Mouse (Mus musculus) c-Kit-negative CD71-positive TER-119-positive erythroid progenitor cells, embryonic 14.5 days (primary cell): Measurements from ENCODE around the gene Rbfox3.

Experiments used
- DNase-seq: peaks from one replicate; pipeline ENCODE4 v3.0.0-alpha.2; 2013; ENCODE audit warnings: low read depth, low spot score

Rbfox3 gene

GRCm38 (mm10) chr11:118669820-118670219, 241.6 kb downstream of the Rbfox3 start:
- DNase-seq: no peak

- no peak for DNase-seq
Measured at GRCm38 (mm10) chr11:118668351-118668750, 243.0 kb downstream of the Rbfox3 start.

DNA sequence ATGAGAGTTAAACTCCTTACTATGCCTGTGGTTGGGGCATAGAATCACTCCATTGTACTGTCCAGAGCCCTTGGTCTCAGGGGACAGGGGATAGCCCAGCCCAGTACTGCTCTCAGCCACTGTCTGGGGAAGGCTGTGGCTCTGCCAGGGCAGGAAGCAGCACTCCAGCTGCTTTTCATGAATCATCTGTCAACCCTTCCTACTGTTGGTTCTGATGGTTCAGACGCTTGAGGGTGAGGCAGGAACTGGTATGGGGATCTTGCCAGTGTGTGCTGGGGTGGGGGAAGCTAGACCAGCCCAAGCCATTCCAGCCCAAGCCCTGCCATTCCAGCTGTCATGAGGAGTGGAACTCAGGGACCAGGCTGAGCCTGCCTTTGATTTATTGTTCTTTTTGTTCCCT, 243.5 kb downstream of the Rbfox3 start:
- DNase-seq: no peak

DNA sequence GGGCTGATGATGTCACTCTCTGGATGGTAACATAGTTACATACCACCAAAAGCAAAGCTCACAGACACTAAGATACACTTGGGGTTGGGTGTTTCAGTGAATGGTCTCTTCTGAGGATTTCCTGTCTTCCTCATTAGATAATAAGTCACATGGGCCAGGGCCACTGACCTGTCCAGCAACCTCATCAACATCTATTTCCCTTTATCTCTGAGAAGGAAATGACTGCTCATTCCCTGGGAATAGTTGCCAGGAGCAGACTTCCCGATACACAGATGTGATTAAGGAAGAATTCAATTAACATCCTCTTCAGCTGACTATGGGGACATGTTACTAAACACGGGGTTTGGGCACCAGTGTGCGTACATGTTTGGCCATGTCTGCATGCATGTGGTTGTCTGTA, 245.2 kb downstream of the Rbfox3 start:
- DNase-seq: no peak

GRCm38 (mm10) chr11:118663305-118663704, 248.1 kb downstream of the Rbfox3 start:
- no peak for DNase-seq

GRCm38 (mm10) chr11:118659305-118659704, 252.1 kb downstream of the Rbfox3 start:
- no peak for DNase-seq

GRCm38 (mm10) chr11:118655833-118656232, 255.6 kb downstream of the Rbfox3 start:
- no peak for DNase-seq

DNA sequence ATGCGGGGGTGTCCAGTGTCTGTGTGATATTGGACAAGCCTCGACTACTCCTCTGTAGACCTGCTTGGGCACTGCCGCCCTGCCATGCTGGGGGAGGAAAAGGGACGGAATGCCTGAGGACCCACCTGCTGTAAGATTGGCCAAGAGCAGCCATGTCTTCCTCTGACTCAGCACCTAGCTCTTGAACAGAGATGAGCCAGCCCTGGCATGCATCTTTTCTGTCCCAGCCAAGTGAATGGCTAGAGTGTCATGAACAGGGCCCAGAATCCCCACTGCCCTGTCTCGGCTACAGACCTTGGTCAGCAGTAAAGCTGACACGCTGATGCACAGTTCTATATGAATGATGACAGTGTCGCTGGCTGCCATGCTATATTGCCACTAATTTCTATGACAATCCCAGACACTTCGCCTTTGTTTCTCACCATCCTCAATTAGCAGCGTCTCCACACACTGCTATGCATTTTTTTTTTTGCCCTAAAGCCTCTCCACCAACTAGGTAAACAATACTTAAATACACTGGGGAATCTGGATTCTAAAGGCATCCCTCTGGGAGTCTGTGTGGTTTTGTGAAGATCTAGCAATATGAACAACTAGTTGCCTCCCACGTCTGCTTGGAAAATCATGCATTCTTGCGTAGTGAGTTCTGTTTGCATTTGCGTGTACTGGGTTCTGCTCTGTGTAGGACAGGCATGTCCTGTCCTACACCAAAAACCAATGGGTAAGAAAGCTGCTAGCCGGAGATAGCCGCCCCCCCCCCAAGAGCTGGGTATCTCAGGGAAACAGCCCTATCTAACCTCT, 257.7 kb downstream of the Rbfox3 start:
- DNase-seq: no peak

- no peak for DNase-seq
Measured at GRCm38 (mm10) chr11:118652401-118653240, 258.8 kb downstream of the Rbfox3 start.

DNA sequence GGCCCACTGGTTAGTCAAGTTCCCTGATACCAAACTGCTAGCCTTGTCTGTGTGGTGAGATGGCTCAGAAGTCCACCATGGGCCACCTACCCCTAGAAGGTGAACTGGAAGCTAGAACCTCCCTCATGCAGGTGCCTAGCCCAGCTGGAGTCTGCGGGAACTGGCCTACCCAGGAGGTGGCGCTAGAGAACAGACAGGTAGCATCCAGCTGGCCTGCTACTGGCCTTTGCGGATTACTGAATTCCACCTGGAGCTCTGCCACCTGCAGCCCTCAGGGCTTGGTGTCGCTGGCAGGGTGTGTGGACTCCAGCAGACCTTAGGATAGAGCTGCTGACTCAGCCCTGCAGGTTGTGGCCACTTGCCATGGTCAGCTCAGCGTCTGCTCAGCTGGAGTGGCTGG, 263.0 kb downstream of the Rbfox3 start:
- no peak for DNase-seq

- DNase-seq: no peak
Measured at GRCm38 (mm10) chr11:118646864-118647263, 264.5 kb downstream of the Rbfox3 start.

DNA sequence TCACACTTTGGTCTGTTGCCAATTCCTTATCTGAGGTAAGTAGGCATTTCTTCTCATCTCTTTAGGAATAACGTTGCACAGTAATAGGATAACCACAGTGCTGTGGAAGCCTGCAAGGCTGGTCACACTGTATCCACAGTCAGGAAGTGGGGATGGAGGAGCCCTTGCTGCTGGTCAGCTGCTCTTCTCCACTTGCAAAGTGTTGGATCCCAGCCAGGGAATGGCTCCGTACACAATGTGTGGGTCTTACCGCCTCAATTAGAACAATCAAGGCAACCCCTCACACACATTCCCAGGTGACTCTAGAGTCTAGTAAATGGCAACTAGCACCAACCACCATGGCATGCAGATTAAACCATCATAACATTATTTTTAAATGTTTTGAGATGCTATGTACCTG, 266.2 kb downstream of the Rbfox3 start:
- no peak for DNase-seq

GRCm38 (mm10) chr11:118640706-118641105, 270.7 kb downstream of the Rbfox3 start:
- DNase-seq: no peak

- DNase-seq: no peak
Measured at GRCm38 (mm10) chr11:118637718-118638117, 273.7 kb downstream of the Rbfox3 start.

DNA sequence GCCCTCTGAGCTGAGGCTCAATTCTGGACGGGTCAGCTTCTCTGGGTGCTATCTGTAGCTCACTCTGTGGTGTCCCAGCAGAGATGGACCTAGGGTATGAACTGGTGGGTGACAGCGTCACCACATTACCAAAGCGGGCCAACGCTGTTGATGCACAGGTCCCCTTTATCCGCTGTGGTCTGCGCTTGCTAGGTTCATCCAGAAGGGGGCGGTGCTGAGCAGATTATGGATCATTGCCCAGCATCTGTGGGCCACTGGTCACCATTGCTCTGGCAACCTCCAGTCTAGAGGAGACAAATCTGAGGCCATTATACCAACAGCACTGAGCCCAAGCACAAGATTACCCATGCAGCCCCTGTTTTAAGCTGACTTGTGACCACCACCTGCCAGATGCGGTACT, 276.8 kb downstream of the Rbfox3 start:
- no peak for DNase-seq

DNA sequence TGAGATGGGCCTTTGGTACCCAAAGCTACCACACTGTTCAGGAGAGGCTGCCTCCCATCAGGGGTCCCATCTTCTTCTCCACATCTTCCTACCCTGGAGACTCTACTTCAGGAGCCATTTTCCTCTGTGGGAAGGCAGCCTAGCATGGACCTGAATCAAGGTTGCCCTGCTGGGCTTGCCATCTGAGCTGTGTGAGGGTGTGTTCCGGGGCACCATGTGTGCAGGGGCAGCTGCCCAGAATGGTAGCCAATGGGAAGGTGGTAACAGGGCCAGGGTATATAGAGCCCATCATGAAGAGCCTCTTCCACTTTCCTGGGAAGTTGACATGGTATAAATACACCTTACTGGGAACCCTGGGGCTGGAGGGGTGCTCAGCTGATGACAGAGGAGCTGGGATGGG, 281.7 kb downstream of the Rbfox3 start:
- DNase-seq: no peak

GRCm38 (mm10) chr11:118627541-118627940, 283.9 kb downstream of the Rbfox3 start:
- no peak for DNase-seq

- DNase-seq: no peak
Measured at GRCm38 (mm10) chr11:118620869-118621268, 290.5 kb downstream of the Rbfox3 start.

- no peak for DNase-seq
Measured at GRCm38 (mm10) chr11:118614126-118614525, 297.3 kb downstream of the Rbfox3 start.

DNA sequence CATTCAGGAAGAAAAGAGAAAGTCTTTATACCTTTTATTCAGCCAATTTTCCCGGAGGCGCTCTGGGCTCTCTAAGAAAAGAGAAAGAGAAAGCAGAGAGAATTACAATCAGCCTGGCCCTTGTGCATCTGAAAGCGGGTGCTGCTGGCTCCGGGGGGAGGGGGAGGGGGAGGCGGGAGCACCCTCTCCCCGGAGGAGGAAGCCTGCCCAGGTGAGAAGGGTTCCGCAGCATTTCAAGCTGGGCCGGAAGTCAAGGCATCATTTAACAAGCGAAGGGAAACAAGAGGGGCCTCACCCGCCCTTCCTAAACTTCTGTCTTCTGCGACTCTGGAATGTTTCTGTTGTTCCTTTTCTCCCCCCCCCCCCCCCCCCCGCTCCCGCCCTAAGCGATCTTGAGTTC, 301.3 kb downstream of the Rbfox3 start:
- DNase-seq: no peak

GRCm38 (mm10) chr11:118609236-118610000, 302.0 kb downstream of the Rbfox3 start:
- DNase-seq: no peak

DNA sequence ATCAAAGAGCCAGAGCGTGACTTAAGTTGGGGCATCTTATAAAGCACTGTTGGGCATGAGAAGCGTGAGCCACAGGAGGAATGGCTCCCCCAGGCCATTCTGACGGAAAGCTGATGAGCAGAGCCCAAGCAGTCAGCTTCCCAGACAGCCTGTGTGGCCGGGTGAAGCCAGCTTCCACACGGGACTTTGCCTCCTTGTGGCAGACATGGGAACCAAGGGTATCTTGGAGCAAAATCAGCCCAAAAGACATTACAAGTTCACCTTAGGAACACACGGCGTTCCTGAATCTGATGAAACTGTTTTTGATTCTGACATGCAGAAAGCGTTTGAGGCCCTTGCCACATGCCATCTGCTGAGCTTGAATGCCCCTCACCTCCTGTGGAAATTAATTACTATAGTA, 303.5 kb downstream of the Rbfox3 start:
- DNase-seq: no peak
